Mouse (Mus musculus): ENCODE data around the gene Gjc1. TPM values are rescaled to one million over a fixed set of nuclear protein-coding genes. Genes with fewer than 3 reads are reported as not detected.

Gene Gjc1
- polyA plus RNA-seq (2015; fragmentation: Nextera tagmentation; extraction: Ambion mirVana): 39.0 and 43.7 TPM in 2 replicates

DNA sequence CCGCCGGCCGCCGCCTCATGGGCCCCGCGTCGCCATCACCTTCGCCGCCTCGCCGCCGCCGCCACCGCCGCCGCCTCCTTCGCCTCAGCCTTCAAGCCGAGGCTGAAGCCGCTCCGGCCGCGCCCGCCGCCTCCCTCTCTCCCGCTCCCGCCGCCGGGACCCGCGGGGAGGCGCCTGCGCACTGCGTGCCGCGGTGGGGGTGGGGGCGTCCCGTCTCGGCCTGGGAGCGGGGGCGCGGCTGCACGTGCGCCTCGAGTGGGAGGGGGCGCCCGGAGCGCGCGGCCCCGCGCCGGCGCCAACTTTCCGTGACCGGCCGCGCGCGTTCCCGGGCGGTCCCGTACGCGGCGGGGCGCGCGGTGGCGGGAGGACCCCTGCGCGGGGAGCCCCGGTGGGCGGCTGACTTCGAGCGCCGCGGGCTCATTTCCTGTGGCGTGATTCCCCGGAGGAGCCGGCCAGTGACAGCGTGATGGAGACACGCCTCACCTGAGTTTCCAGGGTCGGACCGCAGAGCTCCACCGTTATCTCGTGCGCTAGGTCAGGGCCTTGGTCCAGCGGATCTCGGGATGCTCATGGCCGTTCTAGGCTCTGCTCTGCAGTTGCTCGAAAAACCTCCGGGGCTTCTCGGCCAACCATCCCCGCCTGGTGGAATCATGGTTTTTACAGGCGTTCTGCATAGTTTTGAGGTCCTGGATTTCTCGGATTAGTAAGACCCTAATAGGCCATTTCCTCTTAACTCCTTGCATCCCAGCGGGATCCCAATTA, at the start of gene Gjc1:
Gjc1 (minus strand) TSS at position 680 of the 762 bp plus-strand sequence.
- ATAC-seq (ENCODE audit: insufficient read depth, low FRiP score, low read depth): peak; percentile 86
- under 1% methylated on average over 63 of the region's 97 CpGs for whole genome bisulfite sequencing

DNA sequence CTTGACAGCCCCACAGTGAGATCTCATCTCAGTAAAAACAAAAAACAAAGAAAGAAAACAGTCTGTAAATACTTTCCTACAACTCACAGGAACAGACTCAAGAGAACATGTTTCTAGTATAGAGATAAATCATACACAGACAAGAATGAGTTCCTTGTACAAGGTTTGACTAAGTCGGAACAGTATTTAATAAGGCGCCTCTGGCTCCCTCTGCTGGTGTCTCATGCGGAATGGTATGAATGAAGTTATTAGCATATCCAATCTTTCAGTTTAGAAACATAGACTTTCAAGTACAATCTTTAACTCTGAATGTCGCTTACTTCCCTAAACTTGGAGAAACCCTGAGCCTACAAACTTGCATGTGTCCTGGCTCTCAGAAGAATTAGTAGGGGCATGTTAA, 44.8 kb upstream of the Gjc1 start:
- Histone ChIP-seq H3K27ac (no peak overlapping the region), H3K9ac (no peak overlapping the region), H3K9me3 (no peaks in the 10 kb centered on the region), H3K4me3 (replicated peaks) (no peak overlapping the region), H3K36me3 (peaks cover 39% of the 10 kb centered on the region), H3K4me1 (no peaks in the 10 kb centered on the region), H3K4me2 (no peak overlapping the region), H3K27me3 (replicated peaks) (no peaks in the 10 kb centered on the region)
- no peak for ATAC-seq (ENCODE audit: insufficient read depth, low FRiP score, low read depth)
- 26% methylated on average over 4 of the region's 4 CpGs for WGBS

More for the DNA sequence above, at the start of gene Gjc1:
- H3K4me2 ChIP-seq: peak within 1 kb of the TSS; percentile 89
- peak within 1 kb of the TSS; percentile 98 for H3K27ac ChIP-seq
- H3K4me1 ChIP-seq: 0 out of 2 replicates have a peak, but pooled peaks cover 16% of the 10 kb centered on the region
- peak within 1 kb of the TSS; percentile 84 for H3K4me3 ChIP-seq (replicated peaks)
- H3K9me3 ChIP-seq: no peaks in the 10 kb centered on the region
- no peaks in the 10 kb centered on the region for H3K36me3 ChIP-seq
- peak within 1 kb of the TSS; percentile 98 for H3K9ac ChIP-seq
- no peaks in the 10 kb centered on the region for H3K27me3 ChIP-seq (replicated peaks)

DNA sequence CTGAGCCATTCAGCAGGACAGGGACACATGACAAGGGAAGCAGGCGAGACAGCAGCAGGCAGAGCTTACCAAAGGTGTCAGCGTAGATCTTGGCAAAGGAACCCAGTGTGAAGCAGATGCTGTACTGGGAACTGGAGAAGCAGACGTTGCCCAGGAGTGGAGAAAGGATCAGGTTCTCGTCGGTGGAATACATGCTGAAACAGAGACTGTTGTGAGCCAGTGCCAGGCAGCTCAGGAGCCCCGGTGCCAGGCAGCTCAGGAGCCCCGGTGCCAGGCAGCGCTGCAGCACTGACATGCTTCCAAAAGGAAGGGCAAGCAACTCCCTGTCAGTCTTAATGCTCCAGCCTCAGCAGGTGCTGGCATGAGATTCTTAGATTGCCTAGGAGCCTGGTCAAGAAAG, 40.4 kb upstream of the Gjc1 start:
- H3K36me3 ChIP-seq: peaks cover 48% of the 10 kb centered on the region
- no peak for ATAC-seq (ENCODE audit: insufficient read depth, low FRiP score, low read depth)
- 92% methylated on average over 8 of the region's 8 CpGs for whole genome bisulfite sequencing

DNA sequence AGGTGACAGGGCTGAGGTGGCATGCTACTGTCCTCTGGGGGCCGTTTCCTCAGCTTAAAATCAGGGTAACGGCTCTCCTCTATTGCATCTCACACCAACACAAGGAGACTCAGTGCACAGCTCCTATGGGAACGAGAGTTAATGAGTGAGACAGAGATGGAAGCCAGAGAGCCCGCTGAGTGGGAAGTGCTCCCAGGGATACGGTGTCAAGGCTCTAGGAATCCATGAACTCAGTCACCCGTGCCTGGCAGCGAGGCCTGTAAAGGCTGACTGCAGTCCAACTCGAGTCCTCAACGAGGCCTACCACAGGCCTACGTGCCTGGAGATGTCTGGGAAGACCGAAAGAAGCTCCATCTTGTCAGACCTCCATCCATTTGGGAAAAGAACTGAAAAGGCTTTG, 39.5 kb upstream of the Gjc1 start:
- Histone ChIP-seq H3K27me3 (replicated peaks) (no peaks in the 10 kb centered on the region), H3K9ac (no peak overlapping the region), H3K36me3 (peaks cover 54% of the 10 kb centered on the region), H3K27ac (no peak overlapping the region), H3K9me3 (no peaks in the 10 kb centered on the region), H3K4me1 (no peaks in the 10 kb centered on the region), H3K4me2 (no peak overlapping the region), H3K4me3 (replicated peaks) (no peak overlapping the region)
- ATAC-seq (ENCODE audit: insufficient read depth, low FRiP score, low read depth): no peak
- WGBS: 95% methylated on average over 11 of the region's 11 CpGs

More for the DNA sequence above, 40.4 kb upstream of the Gjc1 start:
- no peak overlapping the region for H3K4me2 ChIP-seq
- H3K9me3 ChIP-seq: no peaks in the 10 kb centered on the region
- H3K4me1 ChIP-seq: no peaks in the 10 kb centered on the region
- H3K27ac ChIP-seq: no peak overlapping the region
- no peak overlapping the region for H3K4me3 ChIP-seq (replicated peaks)
- H3K27me3 ChIP-seq (replicated peaks): no peaks in the 10 kb centered on the region
- no peak overlapping the region for H3K9ac ChIP-seq

DNA sequence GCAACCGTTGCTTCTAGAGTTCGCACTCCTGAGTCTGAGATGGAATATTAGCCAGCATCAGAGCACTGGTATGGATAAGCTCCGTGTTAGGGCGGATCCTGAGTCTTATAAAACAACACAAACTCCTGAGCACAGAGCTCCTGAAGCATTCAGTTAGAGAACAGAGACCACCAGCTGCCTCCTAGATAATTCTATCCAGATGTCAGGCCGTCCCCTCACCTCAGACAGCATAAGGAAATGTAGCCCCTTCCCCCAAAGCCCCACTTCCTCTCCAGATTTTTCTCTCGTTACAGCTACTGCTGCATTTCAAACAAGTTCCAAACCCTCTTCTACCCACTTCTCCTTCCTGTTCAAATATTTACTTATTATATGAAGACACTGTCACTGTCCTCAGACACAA, 36.4 kb upstream of the Gjc1 start:
- H3K36me3 ChIP-seq: peaks cover 64% of the 10 kb centered on the region
- H3K4me2 ChIP-seq: no peak overlapping the region
- H3K9me3 ChIP-seq: no peaks in the 10 kb centered on the region
- H3K27me3 ChIP-seq (replicated peaks): no peaks in the 10 kb centered on the region
- H3K4me3 ChIP-seq (replicated peaks): no peak overlapping the region
- no peak overlapping the region for H3K27ac ChIP-seq
- H3K4me1 ChIP-seq: no peaks in the 10 kb centered on the region
- H3K9ac ChIP-seq: no peak overlapping the region
- ATAC-seq (ENCODE audit: insufficient read depth, low FRiP score, low read depth): no peak
- 79% methylated on average over 6 of the region's 6 CpGs for WGBS

DNA sequence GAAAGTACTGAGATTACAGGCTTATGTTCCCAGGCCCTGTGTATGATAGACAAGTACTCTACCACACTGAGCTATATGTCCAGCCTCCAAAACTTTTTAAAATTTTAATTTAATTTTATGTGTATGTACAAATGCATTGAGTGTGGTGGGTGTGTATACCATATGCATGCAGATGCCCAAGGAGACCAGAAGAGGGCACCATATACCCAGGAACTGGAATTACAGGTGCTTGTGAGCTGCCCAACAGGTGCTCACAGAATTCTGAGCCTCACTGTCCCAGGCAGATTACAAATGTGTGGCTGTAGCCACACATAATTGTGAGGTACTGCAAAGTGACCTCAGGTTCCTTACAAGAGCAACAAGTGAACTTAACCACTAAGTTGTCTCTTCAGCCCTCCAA, 34.3 kb upstream of the Gjc1 start:
- no peaks in the 10 kb centered on the region for H3K9me3 ChIP-seq
- H3K9ac ChIP-seq: no peak overlapping the region
- no peak overlapping the region for H3K4me3 ChIP-seq (replicated peaks)
- no peak overlapping the region for H3K27ac ChIP-seq
- no peak overlapping the region for H3K4me2 ChIP-seq
- H3K4me1 ChIP-seq: no peaks in the 10 kb centered on the region
- H3K27me3 ChIP-seq (replicated peaks): no peaks in the 10 kb centered on the region
- peaks cover 62% of the 10 kb centered on the region for H3K36me3 ChIP-seq
- no peak for ATAC-seq (ENCODE audit: insufficient read depth, low FRiP score, low read depth)

DNA sequence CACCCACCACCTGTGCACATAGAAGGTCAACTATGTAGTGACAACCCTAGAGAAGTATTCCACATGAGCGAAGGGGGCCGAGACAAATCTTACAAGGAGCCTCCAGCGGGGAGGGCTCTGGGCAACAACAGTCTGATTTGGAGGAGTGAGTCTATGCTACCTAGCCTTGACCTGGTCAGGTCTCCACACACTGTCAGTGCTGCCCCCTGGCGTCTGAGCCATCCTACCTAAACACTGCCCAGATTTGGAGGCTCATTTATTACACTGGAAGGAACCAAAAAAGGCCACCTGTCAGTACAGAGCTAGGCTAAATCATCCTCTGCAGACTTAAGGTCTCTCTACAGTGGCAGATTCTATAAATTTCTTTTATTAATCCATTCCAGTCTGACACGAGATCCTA, 32.4 kb upstream of the Gjc1 start:
- Histone ChIP-seq H3K9ac (no peak overlapping the region), H3K4me2 (no peak overlapping the region), H3K4me1 (no peaks in the 10 kb centered on the region), H3K27me3 (replicated peaks) (no peaks in the 10 kb centered on the region), H3K36me3 (peaks cover 61% of the 10 kb centered on the region), H3K9me3 (no peaks in the 10 kb centered on the region), H3K27ac (no peak overlapping the region), H3K4me3 (replicated peaks) (no peak overlapping the region)
- WGBS: 65% methylated on average over 5 of the region's 5 CpGs
- ATAC-seq (ENCODE audit: insufficient read depth, low FRiP score, low read depth): no peak

DNA sequence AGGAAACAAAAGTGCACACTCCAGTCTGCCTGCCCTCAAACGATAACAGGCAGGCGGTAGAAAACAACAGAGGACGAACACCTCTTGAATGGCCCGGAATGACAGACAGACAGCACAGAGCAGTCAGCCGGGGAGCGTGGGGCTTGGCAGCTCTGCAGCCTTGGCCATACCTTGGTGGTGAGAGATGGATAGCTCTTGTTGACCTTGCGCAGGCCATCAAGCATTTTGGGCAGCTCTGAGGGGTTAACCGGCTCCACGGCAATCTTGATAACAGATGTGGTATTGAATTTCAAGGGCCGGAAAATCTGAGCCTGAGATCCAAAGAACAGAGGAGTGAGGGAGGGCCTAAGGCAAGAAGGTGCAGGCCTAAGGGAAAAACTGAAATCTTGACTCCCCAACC, 26.4 kb upstream of the Gjc1 start:
- Histone ChIP-seq H3K27me3 (replicated peaks) (no peaks in the 10 kb centered on the region), H3K27ac (no peak overlapping the region), H3K4me3 (replicated peaks) (no peak overlapping the region), H3K4me1 (no peaks in the 10 kb centered on the region), H3K36me3 (peaks cover 68% of the 10 kb centered on the region), H3K9me3 (no peaks in the 10 kb centered on the region), H3K9ac (no peak overlapping the region), H3K4me2 (no peak overlapping the region)
- no peak for ATAC-seq (ENCODE audit: insufficient read depth, low FRiP score, low read depth)
- WGBS: 67% methylated on average over 10 of the region's 10 CpGs

DNA sequence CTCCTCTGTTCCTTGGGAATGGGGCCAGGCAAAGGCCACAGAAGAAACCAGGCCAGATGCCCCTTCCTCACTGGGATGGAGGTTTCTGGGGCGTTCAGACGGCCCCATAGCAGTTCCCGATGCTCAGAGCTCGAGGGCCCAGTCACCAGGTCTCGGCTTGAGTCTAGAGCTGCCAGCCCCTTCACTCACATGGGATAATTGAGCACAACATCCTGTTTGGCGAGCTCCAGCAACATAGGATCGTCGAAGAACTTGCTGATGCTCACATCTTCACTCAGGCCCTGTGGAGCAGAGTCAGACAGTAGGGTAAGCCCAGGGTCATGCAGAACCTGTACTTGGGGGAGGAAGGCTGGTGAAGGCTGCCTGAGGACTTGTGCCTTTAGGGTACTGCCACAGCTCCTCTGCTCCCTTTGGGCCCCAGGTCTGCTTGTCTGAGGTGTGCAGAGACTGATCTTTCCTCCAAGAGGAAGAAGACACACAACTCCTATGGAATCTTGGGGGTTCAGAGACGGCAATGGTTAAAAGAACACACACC, 19.2 kb upstream of the Gjc1 start:
- Histone ChIP-seq H3K4me2 (no peak overlapping the region), H3K9ac (no peak overlapping the region), H3K27me3 (replicated peaks) (no peaks in the 10 kb centered on the region), H3K4me1 (no peaks in the 10 kb centered on the region), H3K9me3 (no peaks in the 10 kb centered on the region), H3K4me3 (replicated peaks) (no peak overlapping the region), H3K27ac (no peak overlapping the region), H3K36me3 (peaks cover 42% of the 10 kb centered on the region)
- no peak for ATAC-seq (ENCODE audit: insufficient read depth, low FRiP score, low read depth)
- 80% methylated on average over 9 of the region's 9 CpGs for WGBS

DNA sequence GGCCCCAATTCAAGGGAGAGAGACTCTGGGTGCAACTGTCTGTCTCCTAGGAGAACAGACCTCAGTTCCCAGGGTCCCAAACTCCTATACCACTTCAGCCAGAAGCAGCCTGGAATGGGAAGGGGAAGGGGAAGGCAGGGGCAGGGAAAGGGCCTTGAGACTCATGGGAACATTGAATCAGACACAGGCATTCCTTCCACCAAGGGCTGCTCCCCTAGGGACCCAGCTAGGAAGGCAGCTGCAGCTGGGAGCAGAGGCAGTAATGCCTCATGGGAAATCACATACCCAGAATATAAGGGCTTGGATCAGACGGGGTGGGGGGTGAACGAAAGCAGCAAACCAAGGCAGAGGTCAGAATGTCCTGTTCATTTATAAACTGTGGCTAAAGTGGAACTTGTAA, 18.6 kb upstream of the Gjc1 start:
- H3K4me1 ChIP-seq: 0 out of 2 replicates have a peak, but pooled peaks cover under 1% of the 10 kb centered on the region
- ATAC-seq (ENCODE audit: insufficient read depth, low FRiP score, low read depth): no peak
- H3K36me3 ChIP-seq: peaks cover 37% of the 10 kb centered on the region
- H3K4me3 ChIP-seq (replicated peaks): no peak overlapping the region
- no peak overlapping the region for H3K27ac ChIP-seq
- no peaks in the 10 kb centered on the region for H3K27me3 ChIP-seq (replicated peaks)
- H3K4me2 ChIP-seq: no peak overlapping the region
- WGBS: 77% methylated on average over 2 of the region's 2 CpGs
- H3K9ac ChIP-seq: no peak overlapping the region
- no peaks in the 10 kb centered on the region for H3K9me3 ChIP-seq

DNA sequence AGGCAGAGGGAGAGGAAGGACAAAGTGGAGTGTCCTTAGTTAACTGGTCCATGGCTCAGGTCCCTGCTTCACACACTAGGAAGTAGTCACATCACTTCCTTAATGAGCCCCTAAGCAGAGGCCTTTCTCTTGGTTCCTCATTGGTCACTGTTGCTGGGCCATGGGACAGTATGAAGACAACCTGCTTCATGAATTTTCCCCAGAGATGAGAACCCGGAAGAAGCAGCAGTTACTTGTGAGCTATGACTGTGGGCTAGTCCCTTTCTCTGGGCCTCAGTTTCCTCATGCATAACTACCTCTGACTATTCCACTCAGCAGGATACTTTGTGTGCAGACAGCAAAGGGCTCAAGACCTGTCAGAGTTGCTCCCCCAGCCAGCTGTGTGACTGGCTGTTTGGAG, 17.9 kb upstream of the Gjc1 start:
- Histone ChIP-seq H3K36me3 (peaks cover 32% of the 10 kb centered on the region), H3K4me2 (no peak overlapping the region), H3K4me1 (0 out of 2 replicates have a peak, but pooled peaks cover 7% of the 10 kb centered on the region), H3K27me3 (replicated peaks) (no peaks in the 10 kb centered on the region), H3K27ac (no peak overlapping the region), H3K4me3 (replicated peaks) (no peak overlapping the region), H3K9ac (no peak overlapping the region), H3K9me3 (no peaks in the 10 kb centered on the region)
- WGBS: 97% methylated on average over 1 of the region's 1 CpGs
- no peak for ATAC-seq (ENCODE audit: insufficient read depth, low FRiP score, low read depth)

DNA sequence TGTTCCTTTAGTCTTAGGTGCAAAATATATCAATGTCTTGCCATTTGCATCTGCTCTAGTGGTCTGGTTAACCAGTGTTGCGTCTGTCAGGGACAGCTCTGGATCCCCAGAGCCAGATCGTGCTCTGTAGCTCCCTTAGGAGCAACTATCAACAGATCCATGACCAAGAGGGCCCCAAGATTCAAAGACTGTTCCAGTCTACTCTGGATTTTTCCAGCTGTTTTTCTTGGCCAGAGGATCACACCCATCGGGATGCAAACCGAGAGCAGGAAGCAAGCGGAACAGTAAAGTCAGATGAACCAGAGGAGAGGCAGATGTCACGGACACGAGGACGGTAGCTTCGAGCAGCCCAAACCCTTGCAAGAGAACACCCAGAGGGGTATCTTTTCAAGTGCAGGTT, 16.6 kb upstream of the Gjc1 start:
- Histone ChIP-seq H3K36me3 (peaks cover 28% of the 10 kb centered on the region), H3K9ac (no peak overlapping the region), H3K4me3 (replicated peaks) (no peak overlapping the region), H3K9me3 (no peaks in the 10 kb centered on the region), H3K4me2 (no peak overlapping the region), H3K4me1 (0 out of 2 replicates have a peak, but pooled peaks cover 7% of the 10 kb centered on the region), H3K27me3 (replicated peaks) (no peaks in the 10 kb centered on the region), H3K27ac (no peak overlapping the region)
- 89% methylated on average over 9 of the region's 9 CpGs for WGBS
- no peak for ATAC-seq (ENCODE audit: insufficient read depth, low FRiP score, low read depth)

Data from stomach, embryonic 15.5 days (tissue).